Mouse (Mus musculus): ENCODE measurements around the gene Gm37240. TPM values are rescaled to one million over a fixed set of nuclear protein-coding genes. Genes with fewer than 3 reads are reported as not detected.
A peak's percentile ranks its signal among the peaks of the same experiment; 100 is the strongest.

The Gm37240 gene
- total RNA-seq, 1 experiment: 1.2 TPM

DNA sequence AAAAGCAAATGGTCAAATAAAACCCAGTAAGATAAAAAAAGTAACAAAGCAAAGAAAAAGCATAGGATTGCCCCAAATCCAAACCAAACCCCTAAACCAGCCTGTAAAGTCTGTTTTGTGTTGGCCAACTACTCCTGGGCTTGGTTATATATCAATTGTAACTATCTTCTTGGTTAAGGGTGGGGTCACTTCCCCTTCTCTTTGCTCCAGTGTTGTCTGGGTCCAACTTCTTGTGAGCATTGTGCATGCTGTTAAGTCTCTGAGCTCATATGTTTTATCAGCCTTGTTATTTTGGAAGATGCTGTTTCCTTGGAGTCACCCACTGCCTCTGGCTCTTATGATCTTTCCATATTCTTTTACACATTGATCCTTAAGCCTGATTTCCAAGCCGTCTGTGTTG, 1032.9 kb downstream of the Gm37240 start:
- Histone ChIP-seq H3K9me3 (ENCODE audit: control insufficient read depth, insufficient read depth, low read depth, low read length) (no peaks in the 10 kb centered on the region), H3K27ac (ENCODE audit: insufficient read depth, low read depth, low read length, poor library complexity, severe bottlenecking) (no peak overlapping the region), H3K4me1 (ENCODE audit: control insufficient read depth in 2 of 2, insufficient read depth in 2 of 2, low read length in 2 of 2, poor library complexity in 1 of 2) (peaks cover 0 to 4% of the 10 kb centered on the region in 2 experiments; a peak in 2 of 4 replicates), H3K4me3 (ENCODE audit: insufficient read depth in 1 of 2, low read depth in 1 of 2, low read length in 2 of 2, poor library complexity in 1 of 2, severe bottlenecking in 1 of 2) (no peak overlapping the region), H3K9ac (ENCODE audit: insufficient read depth, low read depth, low read length, poor library complexity, severe bottlenecking) (no peak overlapping the region), H3K36me3 (ENCODE audit: control insufficient read depth, insufficient read depth, low read length, poor library complexity, severe bottlenecking) (no peaks in the 10 kb centered on the region)
- TF ChIP-seq ZNF384 (IDR thresholded peaks at IDR 0.05; ENCODE audit: low read depth, low read length): no peak
- TF ChIP-seq ZC3H11A (IDR thresholded peaks at IDR 0.05; ENCODE audit: borderline replicate concordance, low read depth, low read length): no peak
- TF ChIP-seq CHD2 (IDR thresholded peaks at IDR 0.05; ENCODE audit: low read depth, low read length): no peak
- no peak for TF ChIP-seq MAFK (IDR thresholded peaks at IDR 0.05; ENCODE audit: insufficient read depth, low read depth, low read length)
- no peak for TF ChIP-seq HCFC1 (IDR thresholded peaks at IDR 0.05; ENCODE audit: borderline replicate concordance, insufficient read depth, low read length)
- in situ Hi-C loops (cut with MboI; ENCODE audit: low sequenced_read_pairs in 2 of 2, unreplicated experiment in 2 of 2): no loop called here
- no peak for DNase-seq (ENCODE audit: low read depth, low spot score)

GRCm38 (mm10) chr3:84852877-84853276, 1034.4 kb downstream of the Gm37240 start:
- no peak overlapping the region for H3K4me3 ChIP-seq (ENCODE audit: insufficient read depth in 1 of 2, low read depth in 1 of 2, low read length in 2 of 2, poor library complexity in 1 of 2, severe bottlenecking in 1 of 2)
- H3K9me3 ChIP-seq (ENCODE audit: control insufficient read depth, insufficient read depth, low read depth, low read length): no peaks in the 10 kb centered on the region
- TF ChIP-seq CHD2 (IDR thresholded peaks at IDR 0.05; ENCODE audit: low read depth, low read length) (no peak), HCFC1 (IDR thresholded peaks at IDR 0.05; ENCODE audit: borderline replicate concordance, insufficient read depth, low read length) (no peak), ZC3H11A (IDR thresholded peaks at IDR 0.05; ENCODE audit: borderline replicate concordance, low read depth, low read length) (no peak), MAFK (IDR thresholded peaks at IDR 0.05; ENCODE audit: insufficient read depth, low read depth, low read length) (no peak), ZNF384 (IDR thresholded peaks at IDR 0.05; ENCODE audit: low read depth, low read length) (no peak)
- peaks cover 0 to 4% of the 10 kb centered on the region in 2 experiments; a peak in 2 of 4 replicates for H3K4me1 ChIP-seq (ENCODE audit: control insufficient read depth in 2 of 2, insufficient read depth in 2 of 2, low read length in 2 of 2, poor library complexity in 1 of 2)
- H3K27ac ChIP-seq (ENCODE audit: insufficient read depth, low read depth, low read length, poor library complexity, severe bottlenecking): peak overlapping the region; percentile 40; the same call in 1 of the 2 replicates
- no peak overlapping the region for H3K9ac ChIP-seq (ENCODE audit: insufficient read depth, low read depth, low read length, poor library complexity, severe bottlenecking)
- DNase-seq (ENCODE audit: low read depth, low spot score): peak; percentile 35
- in situ Hi-C loops (cut with MboI; ENCODE audit: low sequenced_read_pairs in 2 of 2, unreplicated experiment in 2 of 2): no loop called here
- H3K36me3 ChIP-seq (ENCODE audit: control insufficient read depth, insufficient read depth, low read length, poor library complexity, severe bottlenecking): no peaks in the 10 kb centered on the region

- in situ Hi-C loops (cut with MboI; ENCODE audit: low sequenced_read_pairs in 2 of 2, unreplicated experiment in 2 of 2): no loop called here
- TF ChIP-seq ZNF384 (IDR thresholded peaks at IDR 0.05; ENCODE audit: low read depth, low read length) (no peak), MAFK (IDR thresholded peaks at IDR 0.05; ENCODE audit: insufficient read depth, low read depth, low read length) (no peak), HCFC1 (IDR thresholded peaks at IDR 0.05; ENCODE audit: borderline replicate concordance, insufficient read depth, low read length) (no peak), CHD2 (IDR thresholded peaks at IDR 0.05; ENCODE audit: low read depth, low read length) (no peak), ZC3H11A (IDR thresholded peaks at IDR 0.05; ENCODE audit: borderline replicate concordance, low read depth, low read length) (no peak)
Observed at GRCm38 (mm10) chr3:84851801-84852200, 1035.5 kb downstream of the Gm37240 start.

DNA sequence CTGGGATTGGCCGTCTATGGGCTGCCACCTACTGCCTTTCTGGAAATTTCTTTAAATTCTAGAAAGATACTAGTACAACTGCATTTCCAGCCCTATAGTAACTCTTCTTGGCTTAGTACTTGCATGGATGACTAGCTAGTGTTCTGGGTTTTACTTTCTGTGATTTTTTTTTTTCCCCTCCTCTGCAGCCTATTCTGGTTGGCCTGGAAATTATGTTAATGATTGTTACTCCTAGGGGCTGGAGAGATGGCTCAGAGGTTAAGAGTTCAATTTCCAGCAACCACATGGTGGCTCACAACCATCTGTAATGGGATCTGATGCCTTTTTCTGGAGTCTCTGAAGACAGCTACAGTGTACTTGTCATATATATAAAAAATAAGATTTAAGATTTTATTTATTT, 1036.9 kb downstream of the Gm37240 start:
- no peaks in the 10 kb centered on the region for H3K9me3 ChIP-seq (ENCODE audit: control insufficient read depth, insufficient read depth, low read depth, low read length)
- no peak overlapping the region for H3K9ac ChIP-seq (ENCODE audit: insufficient read depth, low read depth, low read length, poor library complexity, severe bottlenecking)
- no peak overlapping the region for H3K4me3 ChIP-seq (ENCODE audit: insufficient read depth in 1 of 2, low read depth in 1 of 2, low read length in 2 of 2, poor library complexity in 1 of 2, severe bottlenecking in 1 of 2)
- no peaks in the 10 kb centered on the region for H3K36me3 ChIP-seq (ENCODE audit: control insufficient read depth, insufficient read depth, low read length, poor library complexity, severe bottlenecking)
- no peak for DNase-seq (ENCODE audit: low read depth, low spot score)
- no peak overlapping the region for H3K27ac ChIP-seq (ENCODE audit: insufficient read depth, low read depth, low read length, poor library complexity, severe bottlenecking)
- in situ Hi-C loops (cut with MboI; ENCODE audit: low sequenced_read_pairs in 2 of 2, unreplicated experiment in 2 of 2): no loop called here
- peaks cover 0 to 2% of the 10 kb centered on the region in 2 experiments; a peak in 2 of 4 replicates for H3K4me1 ChIP-seq (ENCODE audit: control insufficient read depth in 2 of 2, insufficient read depth in 2 of 2, low read length in 2 of 2, poor library complexity in 1 of 2)
- TF ChIP-seq HCFC1 (IDR thresholded peaks at IDR 0.05; ENCODE audit: borderline replicate concordance, insufficient read depth, low read length) (no peak), CHD2 (IDR thresholded peaks at IDR 0.05; ENCODE audit: low read depth, low read length) (no peak), ZC3H11A (IDR thresholded peaks at IDR 0.05; ENCODE audit: borderline replicate concordance, low read depth, low read length) (no peak), MAFK (IDR thresholded peaks at IDR 0.05; ENCODE audit: insufficient read depth, low read depth, low read length) (no peak), ZNF384 (IDR thresholded peaks at IDR 0.05; ENCODE audit: low read depth, low read length) (no peak)

More at GRCm38 (mm10) chr3:84851801-84852200, 1035.5 kb downstream of the Gm37240 start:
- DNase-seq (ENCODE audit: low read depth, low spot score): no peak
- no peak overlapping the region for H3K27ac ChIP-seq (ENCODE audit: insufficient read depth, low read depth, low read length, poor library complexity, severe bottlenecking)
- H3K9me3 ChIP-seq (ENCODE audit: control insufficient read depth, insufficient read depth, low read depth, low read length): no peaks in the 10 kb centered on the region
- H3K4me1 ChIP-seq (ENCODE audit: control insufficient read depth in 2 of 2, insufficient read depth in 2 of 2, low read length in 2 of 2, poor library complexity in 1 of 2): peaks cover 0 to 4% of the 10 kb centered on the region in 2 experiments; a peak in 2 of 4 replicates
- no peaks in the 10 kb centered on the region for H3K36me3 ChIP-seq (ENCODE audit: control insufficient read depth, insufficient read depth, low read length, poor library complexity, severe bottlenecking)
- no peak overlapping the region for H3K9ac ChIP-seq (ENCODE audit: insufficient read depth, low read depth, low read length, poor library complexity, severe bottlenecking)
- no peak overlapping the region for H3K4me3 ChIP-seq (ENCODE audit: insufficient read depth in 1 of 2, low read depth in 1 of 2, low read length in 2 of 2, poor library complexity in 1 of 2, severe bottlenecking in 1 of 2)

All from ES-E14 (cell line).